Mouse (Mus musculus) hindbrain, embryonic 10.5 days (tissue): Measurements from ENCODE around the gene 1700031F05Rik. TPM values are rescaled to one million over a fixed set of nuclear protein-coding genes. Genes with fewer than 3 reads are reported as not detected.
"Not testable (repeated sequence)": the region's sequence is repeated elsewhere in the genome, so short reads cannot be mapped to it uniquely, and the experiment has no call there.

Experiments used
- DNase-seq: peaks from one replicate; pipeline ENCODE4 v3.0.0-alpha.2; 2017; ENCODE audit warnings: low spot score
- H3K27ac ChIP-seq: fragments of 300-500 bp; sonication (generic); 2 replicates; pipeline ENCODE4 v1.5.1; 2016; ENCODE audit warnings: mild to moderate bottlenecking, moderate library complexity
- H3K27me3 ChIP-seq: fragments of 300-500 bp; sonication (generic); 2 replicates; pipeline ENCODE4 v1.6.1; 2016; ENCODE audit warnings: mild to moderate bottlenecking; ENCODE audit not compliant: poor library complexity, insufficient read depth, severe bottlenecking
- H3K36me3 ChIP-seq: fragments of 300-500 bp; sonication (generic); 2 replicates; pipeline ENCODE4 v1.6.1; 2016; ENCODE audit warnings: mild to moderate bottlenecking, moderate library complexity
- H3K4me1 ChIP-seq: fragments of 300-500 bp; sonication (generic); replicated peaks from 2 replicates; pipeline ENCODE4 v1.6.1; 2016; ENCODE audit warnings: mild to moderate bottlenecking
- H3K4me3 ChIP-seq: fragments of 300-500 bp; sonication (generic); 2 replicates; pipeline ENCODE4 v1.5.1; 2016; ENCODE audit warnings: mild to moderate bottlenecking, moderate library complexity
- H3K9me3 ChIP-seq: fragments of 300-500 bp; sonication (generic); 2 replicates; pipeline ENCODE4 v1.6.1; 2016; ENCODE audit warnings: mild to moderate bottlenecking, moderate library complexity
- WGBS: fragments of 180-500 bp; shearing (Covaris S2); methylation state at CpG from one replicate; pipeline ENCODE4 v1.1.7; 2016; 5-methylcytosine and 5-hydroxymethylcytosine counted together
- polyA plus RNA-seq: library from polyadenylated mRNA; unstranded; fragments of >200 nt; fragmentation: Nextera tagmentation; extraction: Ambion mirVana; gene quantifications from 2 replicates; pipeline ENCODE4 v1.2.1, GENCODE M21; 2016

The 1700031F05Rik gene
- polyA plus RNA-seq = not detected in 2 replicates

DNA sequence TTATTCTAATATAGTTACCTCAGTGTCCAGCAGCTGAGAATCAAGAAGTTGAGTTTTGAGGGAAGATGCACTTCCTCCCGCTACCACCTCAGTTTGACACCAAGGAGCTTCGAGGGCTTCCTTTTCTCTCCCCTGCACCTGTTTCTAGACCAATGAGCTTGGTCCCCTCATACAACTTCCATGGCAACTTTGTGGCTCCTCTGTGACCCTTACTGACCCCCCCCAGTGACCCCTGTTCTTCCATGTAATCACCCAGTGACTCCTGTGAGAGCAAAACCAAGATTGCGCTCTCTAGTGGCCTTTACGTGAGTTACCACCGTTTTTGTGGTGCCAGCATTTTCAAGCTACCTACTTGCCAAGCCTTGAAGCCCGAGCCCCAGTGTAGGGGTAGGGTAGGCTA, at the start of gene 1700031F05Rik:
Gene 1700031F05Rik, minus strand, starts transcription at position 101 of the 400 bp plus-strand sequence.
- WGBS = 90% methylated on average over 6 of the region's 6 CpGs
- DNase-seq = no peak
- no peaks in the 10 kb centered on the region for H3K4me1 ChIP-seq
- H3K27ac ChIP-seq = no peak within 1 kb of the TSS
- peaks cover 10% of the 10 kb centered on the region for H3K27me3 ChIP-seq
- no peaks in the 10 kb centered on the region for H3K9me3 ChIP-seq
- H3K4me3 ChIP-seq = no peak within 1 kb of the TSS
- no peaks in the 10 kb centered on the region for H3K36me3 ChIP-seq

DNA sequence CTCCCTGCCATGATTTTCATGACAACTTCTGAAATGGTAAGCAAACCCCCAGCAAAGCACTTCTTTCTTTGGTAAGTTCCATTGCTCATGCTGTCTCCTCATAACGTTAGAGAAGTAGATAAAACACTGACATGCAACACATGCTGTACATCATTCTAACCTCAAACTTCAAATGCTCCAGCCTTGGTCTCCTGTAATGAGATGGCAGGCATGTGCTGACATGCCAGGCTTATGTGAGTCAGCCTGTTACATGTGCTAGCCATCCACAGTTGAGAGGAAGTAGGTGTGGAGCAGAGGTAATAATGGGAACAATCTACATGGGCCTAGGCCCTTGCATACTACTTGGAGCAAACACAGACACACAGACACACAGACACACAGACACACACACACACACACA, 47.1 kb upstream of the 1700031F05Rik start:
- H3K36me3 ChIP-seq, H3K4me3 ChIP-seq, H3K9me3 ChIP-seq, DNase-seq, H3K4me1 ChIP-seq, H3K27ac ChIP-seq: not testable (repeated sequence)
- WGBS = 84% methylated on average over 1 of the region's 1 CpGs
- peaks cover 24% of the 10 kb centered on the region for H3K27me3 ChIP-seq

GRCm38 (mm10) chrX:102908587-102908986, 40.8 kb upstream of the 1700031F05Rik start, which contains the start of the genes Dmrtc1a and 1700011M02Rik:
Dmrtc1a (minus strand) TSS chrX:102908687.
1700011M02Rik (plus strand) TSS chrX:102908905.
- DNase-seq = not testable (repeated sequence)

DNA sequence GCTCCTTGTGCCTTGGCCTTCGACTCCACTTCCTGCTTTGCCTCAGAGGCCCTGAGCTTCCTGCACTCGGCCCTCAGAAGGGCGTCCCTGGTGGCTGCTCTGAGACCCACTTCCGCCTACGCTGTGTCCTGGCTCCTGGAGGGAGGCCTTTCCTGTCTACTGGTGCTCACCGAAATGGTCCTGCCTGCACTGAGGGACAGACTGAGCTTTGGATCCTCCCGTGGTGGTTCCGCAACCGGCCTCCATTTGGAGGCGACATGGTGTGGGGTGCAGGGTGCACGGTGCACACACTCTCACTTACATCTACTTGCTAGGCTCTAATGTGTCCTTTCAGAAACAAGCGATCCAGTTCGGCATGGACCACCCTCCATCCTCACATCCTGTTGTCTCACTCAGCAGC, 13.3 kb downstream of the 1700031F05Rik start, which contains the start of gene Dmrtc1c2:
Gene Dmrtc1c2, minus strand, starts transcription at position 101 of the 400 bp plus-strand sequence.
- DNase-seq, H3K9me3 ChIP-seq, H3K27ac ChIP-seq, H3K4me1 ChIP-seq, H3K4me3 ChIP-seq, H3K36me3 ChIP-seq, H3K27me3 ChIP-seq: not testable (repeated sequence)
- WGBS = 72% methylated on average over 6 of the region's 13 CpGs

More at GRCm38 (mm10) chrX:102908587-102908986, 40.8 kb upstream of the 1700031F05Rik start, which contains the start of the genes Dmrtc1a and 1700011M02Rik:
- not testable (repeated sequence) for H3K4me3 ChIP-seq, H3K4me1 ChIP-seq, H3K9me3 ChIP-seq, H3K36me3 ChIP-seq, H3K27ac ChIP-seq
- 81% methylated on average over 8 of the region's 9 CpGs for WGBS
- H3K27me3 ChIP-seq = peaks cover 51% of the 10 kb centered on the region

- no peaks in the 10 kb centered on the region for H3K9me3 ChIP-seq
- no peak overlapping the region for H3K4me3 ChIP-seq
- H3K27me3 ChIP-seq = peaks cover 20% of the 10 kb centered on the region; the same call in 1 of the 2 replicates
- H3K36me3 ChIP-seq = no peaks in the 10 kb centered on the region
- DNase-seq = no peak
- H3K27ac ChIP-seq = no peak overlapping the region
- no peaks in the 10 kb centered on the region for H3K4me1 ChIP-seq
- 62% methylated on average over 4 of the region's 4 CpGs for WGBS
Observed at GRCm38 (mm10) chrX:102812311-102812710, 55.5 kb downstream of the 1700031F05Rik start.

Other genes starting within 250 kb of the 1700031F05Rik start
- gene Phka1, start 223.7 kb downstream of the 1700031F05Rik start, polyA plus RNA-seq = 6.3 and 6.6 TPM in 2 replicates
- gene Gm3880, start 181.0 kb downstream of the 1700031F05Rik start, polyA plus RNA-seq = not detected in 2 replicates
- gene Gm9112, start 160.3 kb downstream of the 1700031F05Rik start, polyA plus RNA-seq = not detected in 2 replicates
- gene Dmrtc1b, start 160.1 kb downstream of the 1700031F05Rik start, polyA plus RNA-seq = not detected in 2 replicates
- not detected in 2 replicates for gene Dmrtc1c1, start 65.0 kb downstream of the 1700031F05Rik start, polyA plus RNA-seq
- not detected in 2 replicates for gene Dmrtc1c2, start 13.4 kb downstream of the 1700031F05Rik start, polyA plus RNA-seq
- 0.30 and 0.58 TPM in 2 replicates for gene Dmrtc1a, start 40.7 kb upstream of the 1700031F05Rik start, polyA plus RNA-seq
- not detected in 2 replicates for gene 1700011M02Rik, start 40.9 kb upstream of the 1700031F05Rik start, polyA plus RNA-seq
- not detected in 2 replicates for gene 1700018G05Rik, start 60.4 kb upstream of the 1700031F05Rik start, polyA plus RNA-seq